Mouse (Mus musculus): ENCODE results near the gene Col12a1.

Col12a1 gene

DNA sequence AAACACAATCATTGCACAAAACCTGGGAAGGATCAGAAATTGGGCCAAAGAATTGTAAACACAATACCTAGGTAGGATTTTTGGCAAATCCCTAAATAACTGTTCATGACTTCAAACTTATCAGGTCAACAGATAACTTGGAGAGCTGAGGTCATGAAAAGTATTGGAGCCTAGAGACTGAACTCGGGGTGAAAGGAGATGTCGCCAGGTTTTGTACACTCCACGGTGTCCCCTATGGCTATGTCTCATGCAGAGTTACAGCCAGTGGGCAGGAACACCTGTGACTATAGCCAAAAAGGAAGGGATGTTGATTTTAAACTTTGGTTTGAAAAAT, 118.4 kb downstream of the Col12a1 start:
- no peak for DNase-seq

DNA sequence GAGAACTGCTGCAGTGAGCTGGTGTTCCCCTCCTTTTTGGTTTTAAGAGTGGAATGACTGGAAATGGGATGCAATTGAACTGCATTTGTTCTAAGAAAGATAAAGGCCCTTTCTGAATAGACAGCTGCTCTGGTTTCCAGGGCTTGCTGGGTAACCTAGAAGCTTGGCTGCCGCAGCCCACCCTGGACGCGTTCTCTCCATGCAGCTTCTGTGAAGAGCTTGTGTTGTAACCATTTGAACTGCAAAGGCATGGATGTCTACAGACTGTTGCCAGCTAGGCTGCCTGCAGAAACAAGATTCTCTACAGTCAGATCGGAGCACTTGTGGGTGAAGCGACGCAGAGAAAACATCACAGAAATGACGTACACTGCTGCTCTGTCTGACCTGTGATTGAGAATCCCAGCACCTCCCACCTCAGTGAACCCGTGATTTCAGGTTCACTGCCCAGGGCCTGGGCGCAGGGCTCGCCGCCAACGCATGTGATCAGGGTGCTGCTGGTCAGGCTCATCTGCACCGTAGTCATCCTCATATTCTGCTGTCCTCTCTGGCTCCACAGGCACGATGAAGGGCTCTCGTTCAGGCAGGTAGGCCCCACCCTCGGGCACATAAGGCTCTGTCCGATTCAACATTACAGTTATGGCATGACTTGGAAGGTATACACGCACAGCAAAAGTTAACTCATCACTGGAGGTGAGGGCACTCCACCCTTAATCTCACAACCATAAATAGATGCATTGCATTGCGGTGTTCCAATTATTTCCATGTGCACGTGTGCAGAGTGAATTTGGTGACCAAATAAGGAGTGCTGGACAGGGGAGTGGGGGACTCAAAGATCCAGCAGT, 119.0 kb downstream of the Col12a1 start:
- no peak for DNase-seq

DNA sequence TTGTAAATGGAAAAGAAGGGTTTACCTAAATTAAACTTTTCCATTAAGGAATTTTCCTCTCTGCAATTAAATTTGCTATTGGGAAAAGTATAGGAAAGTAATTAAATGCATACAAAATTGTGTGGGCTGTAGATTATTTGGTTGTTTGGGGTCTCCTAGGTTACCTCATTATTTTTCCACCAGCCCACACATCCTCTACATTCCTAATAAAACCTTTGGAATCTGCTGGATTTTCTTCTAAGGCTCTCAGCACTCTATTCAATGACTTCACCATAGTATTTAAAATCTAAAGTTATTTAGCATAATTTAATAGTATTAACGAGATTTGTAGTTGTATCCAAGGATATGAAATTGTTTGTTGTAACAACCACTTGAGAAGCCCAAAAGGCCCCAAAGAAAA, 120.1 kb downstream of the Col12a1 start:
- no peak for DNase-seq

DNA sequence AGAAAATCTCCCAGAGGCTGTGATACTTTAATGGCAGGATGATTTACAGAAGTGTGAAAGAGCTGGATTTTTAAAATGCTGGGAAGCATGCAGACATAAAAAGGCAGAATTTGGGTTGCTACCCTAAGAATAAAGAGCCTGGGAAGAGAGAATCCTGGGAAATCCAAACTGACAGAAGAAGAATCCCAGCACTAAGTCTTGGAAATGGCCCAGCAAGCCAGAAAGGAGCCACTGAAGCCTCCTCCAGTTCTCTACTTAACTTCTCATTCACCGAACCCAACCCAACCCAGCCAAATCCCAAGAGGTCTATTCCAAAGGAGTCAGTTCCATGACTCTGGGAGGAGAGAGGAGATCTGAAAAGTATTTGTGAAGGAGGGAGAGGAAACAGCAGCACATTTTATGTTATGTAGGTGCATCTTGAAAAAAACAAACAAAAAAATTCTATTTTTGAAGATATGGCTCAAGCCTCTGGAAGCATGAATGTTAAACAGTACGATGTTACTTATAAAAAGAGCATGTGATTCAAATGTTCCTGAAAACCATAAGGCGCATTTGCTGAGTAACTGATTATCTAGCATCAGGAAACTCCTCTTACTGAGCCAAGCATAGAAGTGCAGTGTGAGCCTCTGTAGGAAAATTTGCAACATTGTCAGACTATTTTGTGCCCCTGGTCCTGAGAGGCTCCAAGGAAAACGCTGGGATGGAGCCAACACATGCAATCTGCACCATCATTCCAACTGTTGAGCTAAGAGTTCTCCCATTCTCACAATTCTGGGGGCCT, 132.0 kb downstream of the Col12a1 start:
- DNase-seq: no peak

DNA sequence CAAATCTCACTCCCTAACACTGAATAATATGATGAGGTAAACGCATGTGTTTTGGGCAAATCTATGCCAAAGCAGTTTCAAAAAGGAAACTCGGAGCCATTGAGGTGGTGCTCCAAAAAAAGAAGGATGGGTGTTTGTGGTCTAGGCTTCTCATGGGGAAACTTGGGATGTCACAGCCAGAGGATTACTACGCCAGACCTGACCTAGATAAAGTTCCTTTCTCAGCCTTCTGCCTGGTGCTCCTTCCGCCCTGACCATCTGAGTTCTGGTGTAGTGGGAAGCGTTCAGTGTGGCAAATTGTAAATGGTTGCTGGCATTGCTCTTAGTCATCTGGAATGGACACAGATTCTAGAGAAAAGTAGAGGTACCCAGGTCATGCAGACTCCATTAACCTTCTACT, 151.8 kb downstream of the Col12a1 start:
- DNase-seq: no peak

DNA sequence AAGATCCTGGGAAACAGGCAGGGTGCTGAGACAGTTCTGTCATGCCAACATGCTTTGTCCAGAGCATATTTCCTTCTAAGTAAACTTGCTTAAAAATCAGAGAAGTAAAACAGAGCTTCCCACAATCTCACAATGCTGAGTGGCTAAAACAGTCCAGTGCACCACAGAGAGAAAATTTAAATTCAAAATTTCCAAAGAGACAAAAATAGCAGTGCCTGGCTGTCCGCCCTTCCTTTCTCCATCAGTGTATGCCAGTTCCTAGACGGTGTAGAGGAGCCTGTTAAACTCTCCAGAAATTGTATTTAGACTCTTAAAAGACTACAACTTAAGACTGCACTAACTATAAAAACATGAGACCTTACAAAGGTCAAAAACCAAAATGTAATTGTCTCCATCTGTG, 165.3 kb downstream of the Col12a1 start:
- no peak for DNase-seq

All from cerebellum, adult 11-12 months (tissue).